Mouse (Mus musculus) heart, adult 11 months (tissue): ENCODE results near the gene Tecr.
"Not testable (repeated sequence)": the region's sequence is repeated elsewhere in the genome, so short reads cannot be mapped to it uniquely, and the experiment has no call there.

Source experiments
- DNase-seq: peaks from one replicate; pipeline ENCODE4 v3.0.0; 2022

Tecr gene

DNA sequence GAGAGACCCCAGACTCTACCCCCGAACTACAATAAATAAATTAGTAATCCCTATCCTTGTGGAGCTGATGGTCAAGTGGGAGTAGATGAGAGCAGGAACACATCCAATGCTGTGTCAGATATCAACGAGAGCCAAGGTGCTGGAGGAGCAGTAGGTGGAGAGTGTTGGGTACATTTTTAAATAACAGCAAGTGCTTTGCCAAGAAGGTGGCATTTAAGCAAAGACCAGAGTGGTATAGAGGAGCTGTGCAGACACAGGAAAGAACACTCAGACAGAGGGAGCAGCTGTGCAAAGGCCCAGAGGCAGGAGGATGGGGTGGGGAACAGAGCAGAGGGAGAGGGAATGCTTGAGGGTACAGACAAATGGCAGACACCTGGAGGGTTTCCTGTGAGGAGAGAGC, 9.3 kb upstream of the Tecr start:
- no peak for DNase-seq

DNA sequence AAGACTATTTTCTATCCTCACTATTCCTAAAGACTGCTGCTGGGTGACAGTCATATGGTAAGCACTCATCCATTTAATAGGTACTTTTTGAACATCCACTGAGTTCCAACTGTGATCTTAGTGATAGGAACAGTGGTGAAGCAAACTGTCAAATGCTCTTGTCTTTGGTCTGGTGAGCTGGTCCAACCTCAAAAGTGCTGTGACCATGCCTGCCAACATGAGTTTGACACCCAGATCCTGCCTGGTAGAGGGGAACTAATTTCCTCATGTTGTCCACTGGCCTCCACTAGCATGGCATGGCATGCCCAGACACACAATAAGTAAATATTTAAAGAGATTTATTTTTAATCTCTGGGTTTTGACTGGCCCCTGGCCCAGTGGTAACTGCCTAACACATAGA, 8.9 kb upstream of the Tecr start:
- peak; percentile 78 for DNase-seq

DNA sequence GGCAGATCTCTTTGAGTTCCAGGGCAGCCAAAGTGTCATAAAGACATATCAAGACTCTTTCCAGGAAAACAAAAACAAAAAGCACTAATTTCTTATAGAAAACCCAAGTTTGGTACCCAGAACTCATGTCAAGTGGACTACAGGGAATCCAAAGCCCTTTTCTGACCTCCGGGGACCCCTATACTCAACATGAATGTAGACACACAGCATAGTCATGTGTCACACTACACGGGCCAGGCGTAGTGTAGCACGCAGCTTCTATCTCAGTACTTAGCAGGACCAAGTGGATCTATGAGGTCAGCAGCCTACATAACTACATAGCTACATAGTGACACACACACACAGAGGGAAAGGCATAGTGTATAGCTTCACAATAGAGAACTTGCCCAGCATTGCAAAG, 5.9 kb upstream of the Tecr start:
- peak; percentile 81 for DNase-seq

DNA sequence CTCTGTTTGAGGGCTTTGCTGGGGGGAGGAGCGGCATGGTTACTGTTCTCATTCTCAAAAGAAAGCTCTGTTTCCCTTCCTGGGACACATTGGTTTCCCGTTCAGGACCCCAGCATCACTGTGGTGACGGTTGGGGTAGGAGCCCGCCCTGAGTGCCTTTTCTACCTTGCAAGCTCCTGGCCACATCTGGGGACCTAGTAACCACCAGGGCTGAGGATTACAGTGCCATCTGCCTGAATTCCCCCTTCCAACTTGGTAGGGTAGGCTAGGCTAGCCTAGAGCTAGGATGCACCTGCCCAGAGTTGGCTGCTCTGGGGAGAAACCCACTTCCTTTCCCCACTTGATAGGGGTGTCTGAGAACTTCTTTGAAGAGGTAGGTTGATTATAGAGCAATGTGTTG, 4.2 kb upstream of the Tecr start:
- DNase-seq, result peak; percentile 80

DNA sequence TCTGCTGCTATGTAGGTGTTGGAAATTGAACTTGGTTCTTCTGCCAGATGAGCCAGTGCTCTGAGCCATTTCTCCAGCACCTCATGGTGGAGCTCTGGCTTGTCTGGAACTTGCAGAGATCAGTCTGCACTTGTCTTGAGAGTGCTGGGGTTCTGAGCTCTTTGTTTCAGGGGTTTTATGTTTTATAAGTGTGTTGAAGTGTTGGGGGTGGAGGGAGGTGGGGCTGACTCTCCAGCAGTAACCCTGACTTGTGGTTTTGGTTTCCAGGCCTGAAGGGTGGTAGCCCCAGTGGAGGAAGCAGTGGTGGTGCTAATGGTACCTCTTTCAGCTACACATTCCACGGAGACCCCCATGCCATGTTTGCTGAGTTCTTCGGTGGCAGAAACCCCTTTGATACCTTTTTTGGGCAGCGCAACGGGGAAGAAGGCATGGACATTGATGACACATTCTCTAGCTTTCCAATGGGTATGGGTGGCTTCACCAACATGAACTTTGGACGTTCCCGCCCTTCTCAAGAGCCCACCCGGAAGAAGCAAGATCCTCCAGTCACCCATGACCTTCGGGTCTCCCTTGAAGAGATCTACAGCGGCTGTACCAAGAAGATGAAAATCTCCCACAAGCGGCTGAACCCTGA, 1.9 kb upstream of the Tecr start:
- DNase-seq, result peak; percentile 90

DNA sequence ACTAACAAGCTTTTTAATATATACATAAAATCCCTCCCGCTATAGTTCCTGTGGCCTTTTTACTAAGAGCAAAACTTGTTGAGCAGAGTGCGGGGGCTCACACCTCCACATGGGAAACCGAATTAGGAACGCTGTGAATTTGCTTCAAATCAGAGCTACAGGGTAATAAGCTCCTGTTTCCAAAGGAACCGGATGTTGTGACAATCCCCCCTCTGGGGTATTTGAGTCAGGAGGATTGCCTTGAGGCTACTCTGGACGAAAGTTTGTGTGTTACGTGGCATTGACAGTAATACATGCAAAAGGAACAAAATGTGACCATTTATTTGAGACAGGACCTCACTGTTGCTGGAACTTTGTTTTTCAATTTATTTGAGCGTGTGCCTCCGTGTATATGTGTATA, 1.3 kb upstream of the Tecr start:
- peak; percentile 88 for DNase-seq

DNA sequence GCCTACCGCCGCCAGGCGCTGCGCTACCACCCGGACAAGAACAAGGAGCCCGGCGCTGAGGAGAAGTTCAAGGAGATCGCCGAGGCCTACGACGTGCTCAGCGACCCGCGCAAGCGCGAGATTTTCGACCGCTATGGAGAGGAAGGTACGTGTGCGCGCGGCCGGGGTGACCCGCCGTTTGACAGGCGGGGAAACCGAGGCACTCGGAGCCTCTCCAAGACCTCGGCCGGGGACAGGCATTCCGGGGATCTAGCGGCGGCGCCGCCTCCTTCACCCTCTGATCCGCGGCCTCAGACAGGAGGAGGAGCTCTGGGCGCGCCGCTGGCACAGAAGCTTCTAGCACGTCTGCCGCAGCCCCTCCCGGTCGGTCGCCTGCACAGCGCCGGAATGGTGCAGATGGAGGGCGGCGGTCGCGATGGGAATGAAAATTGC, 643 bp upstream of the Tecr start:
- peak; percentile 99 for DNase-seq

DNA sequence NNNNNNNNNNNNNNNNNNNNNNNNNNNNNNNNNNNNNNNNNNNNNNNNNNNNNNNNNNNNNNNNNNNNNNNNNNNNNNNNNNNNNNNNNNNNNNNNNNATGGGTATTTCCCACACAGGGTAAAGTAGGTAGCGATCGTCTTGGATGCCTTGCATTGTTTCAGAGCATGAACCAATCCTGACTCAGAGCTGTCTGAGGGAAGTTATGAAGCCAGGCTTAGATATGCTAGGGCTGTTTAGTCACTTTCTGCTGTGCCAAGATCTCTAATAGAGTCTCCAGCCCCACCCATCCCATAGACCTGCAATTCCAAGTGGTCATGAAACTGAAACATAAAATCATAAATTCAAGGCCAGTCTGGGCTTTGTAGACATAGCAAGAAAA, 5.1 kb downstream of the Tecr start:
- no peak for DNase-seq

DNA sequence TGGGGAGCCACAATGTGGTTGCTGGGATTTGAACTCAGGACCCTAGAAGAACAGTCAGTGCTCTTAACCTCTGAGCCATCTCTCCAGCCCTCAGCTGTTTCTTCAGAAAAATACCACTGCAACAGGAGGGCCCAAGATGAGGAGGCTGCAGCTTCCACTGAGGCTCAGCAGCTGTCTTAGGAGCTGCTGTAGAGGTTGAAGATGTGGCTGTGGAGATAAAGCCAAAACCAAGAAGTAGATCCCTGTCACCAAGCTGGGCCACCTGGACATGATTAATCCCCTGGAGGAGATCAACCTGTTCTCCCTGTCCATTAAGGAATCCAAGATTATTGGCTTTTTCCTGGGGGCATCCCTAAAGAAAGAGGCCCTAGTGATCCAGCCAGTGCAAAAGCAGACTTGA, 8.0 kb downstream of the Tecr start:
- DNase-seq, result no peak

DNA sequence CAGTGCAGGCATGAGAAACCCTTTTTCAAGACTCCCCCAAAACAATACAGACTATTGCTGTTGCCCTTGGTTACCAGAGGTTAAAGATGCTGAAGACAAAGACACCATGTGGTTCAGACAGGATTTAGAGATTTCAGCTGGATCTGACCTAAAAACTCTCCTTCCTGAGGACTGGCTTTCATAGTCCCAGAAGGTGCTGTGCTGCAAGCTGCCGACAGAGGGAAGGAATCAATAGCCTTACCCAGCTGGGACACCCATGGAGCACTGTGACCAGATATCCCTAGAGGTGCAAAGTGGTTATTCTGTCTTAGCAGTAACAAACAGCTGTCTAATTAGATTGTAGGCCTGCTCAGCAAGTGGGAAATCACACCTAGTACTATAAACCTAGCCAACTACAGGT, 9.6 kb downstream of the Tecr start:
- no peak for DNase-seq

DNA sequence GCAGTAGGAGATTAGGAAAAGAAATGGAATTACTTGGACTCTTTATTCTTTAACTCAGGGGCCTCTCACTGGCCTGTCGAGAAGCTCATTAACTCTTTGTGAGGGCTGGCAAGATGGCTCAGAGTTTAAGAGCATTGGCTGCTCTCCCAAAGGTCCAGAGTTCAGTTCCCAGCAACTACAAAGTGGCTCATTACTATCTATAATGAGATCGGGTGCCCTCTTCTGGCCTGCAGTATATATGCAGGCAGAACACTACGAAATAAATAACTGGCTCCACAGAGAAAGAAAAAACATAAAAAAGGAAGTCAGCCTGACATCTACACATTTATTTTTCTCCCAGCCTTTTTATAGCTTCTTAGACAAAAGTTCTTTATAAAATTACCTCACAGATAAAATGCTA, 11.4 kb downstream of the Tecr start:
- no peak for DNase-seq

DNA sequence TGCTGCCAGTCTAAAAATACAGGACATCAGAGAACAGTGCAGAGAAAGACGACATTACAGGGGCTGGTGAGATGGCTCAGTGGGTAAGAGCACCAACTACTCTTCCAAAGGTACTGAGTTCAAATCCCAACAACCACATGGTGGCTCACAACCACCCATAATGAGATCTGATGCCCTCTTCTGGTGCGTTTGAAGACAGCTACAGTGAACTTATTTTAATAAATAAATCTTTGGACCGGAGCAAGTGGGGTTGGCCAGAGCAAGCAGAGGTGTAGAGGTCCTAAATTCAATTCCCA, 12.8 kb downstream of the Tecr start:
- not testable (repeated sequence) for DNase-seq

DNA sequence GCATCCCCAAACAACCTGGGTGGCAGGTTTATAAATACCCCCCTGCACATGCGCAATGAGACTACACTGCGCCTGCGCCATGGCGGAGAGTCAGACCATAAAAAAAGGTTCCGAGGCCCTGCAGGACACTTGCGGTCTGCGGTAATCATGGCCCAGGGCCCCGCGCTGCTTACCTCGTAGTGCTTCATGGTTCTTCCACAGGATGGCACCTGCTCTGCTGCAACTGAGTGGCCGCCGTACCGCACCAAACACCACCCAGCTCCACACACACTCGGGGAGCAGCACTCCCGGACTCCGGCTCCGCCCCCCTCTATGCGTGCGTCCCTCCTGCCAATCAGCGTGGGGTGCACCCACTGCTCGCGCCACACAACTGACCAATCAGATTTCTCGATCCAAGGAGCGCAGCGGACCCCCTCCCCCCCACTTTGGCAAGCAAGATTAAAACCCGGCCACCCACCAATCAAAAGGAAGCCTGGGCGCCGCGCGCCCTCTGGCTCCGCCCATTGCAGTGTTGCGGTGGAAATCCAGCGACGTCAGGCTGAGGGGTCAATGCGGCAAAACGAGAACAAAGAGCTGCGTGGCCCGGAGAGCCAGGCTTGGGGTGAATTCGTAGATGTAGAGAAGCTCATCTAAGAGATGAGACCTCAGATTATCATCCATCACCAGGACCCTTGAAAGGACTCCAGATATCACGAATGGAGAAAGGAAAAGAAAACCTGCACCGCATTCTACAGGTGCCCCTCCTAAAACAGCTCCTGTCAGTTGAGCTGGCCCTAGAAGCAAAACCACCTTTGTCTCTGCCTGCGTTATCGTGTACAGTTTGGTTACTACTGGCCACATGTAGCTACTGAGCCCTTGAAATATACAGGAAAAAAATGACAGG, 13.4 kb downstream of the Tecr start:
- DNase-seq, result peak; percentile 100

DNA sequence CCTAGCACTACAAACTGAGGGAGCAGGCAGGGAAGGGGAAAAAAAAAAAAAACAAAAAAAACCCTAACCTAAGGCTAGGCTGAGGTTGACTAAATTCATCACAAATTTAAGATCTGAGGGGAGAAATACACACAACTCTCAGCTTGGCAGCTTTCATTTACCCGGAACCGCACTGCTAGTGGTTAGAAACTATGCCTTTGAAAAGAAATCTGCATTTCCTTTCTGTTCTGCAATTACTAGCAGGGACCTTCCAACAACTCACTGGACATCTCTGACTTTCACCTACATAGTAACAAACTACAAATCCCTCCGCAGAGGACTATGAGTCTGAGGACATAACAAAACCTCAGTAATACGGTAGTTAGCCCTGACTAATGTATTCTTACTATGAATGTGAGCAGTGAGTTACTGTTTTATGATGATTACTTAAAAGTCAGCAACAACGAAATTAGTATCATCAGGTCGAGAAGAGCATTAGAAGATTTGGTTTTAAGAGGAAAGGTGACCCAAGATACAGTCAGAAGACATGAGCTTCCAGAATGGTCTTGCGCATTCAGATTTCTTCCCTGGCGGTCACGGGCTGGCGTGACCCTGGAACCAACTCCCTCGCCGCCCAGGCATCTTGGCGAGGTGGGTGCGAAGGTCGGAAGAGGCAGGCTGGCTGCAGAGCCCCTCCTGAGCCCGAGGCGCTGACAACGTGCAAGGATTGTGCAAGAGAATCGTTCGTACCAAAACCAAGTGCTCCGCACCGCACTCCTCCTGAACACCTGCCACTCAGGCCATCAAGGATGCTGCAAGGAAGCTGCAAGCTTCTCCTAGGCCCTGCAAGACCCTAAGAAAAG, 14.2 kb downstream of the Tecr start:
- no peak for DNase-seq

DNA sequence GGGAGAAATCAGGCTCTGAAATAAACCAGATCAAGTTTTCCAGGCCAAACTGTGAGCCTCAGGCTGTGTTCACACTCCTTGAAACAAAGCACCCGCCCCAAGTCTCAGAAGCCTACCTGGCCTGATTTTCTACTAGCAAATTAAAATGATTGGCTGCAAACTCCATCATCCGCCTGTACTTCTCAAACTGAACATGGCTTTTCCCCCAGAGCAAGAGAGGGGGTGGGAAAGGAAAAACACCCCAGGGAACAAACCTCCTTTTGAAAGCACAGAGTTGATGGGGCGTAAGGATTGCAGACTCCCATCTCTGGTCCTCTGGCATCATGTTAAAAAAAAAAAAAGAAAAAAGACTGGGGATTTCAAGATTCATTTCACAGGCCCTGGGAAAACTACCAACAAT, 15.1 kb downstream of the Tecr start:
- no peak for DNase-seq

DNA sequence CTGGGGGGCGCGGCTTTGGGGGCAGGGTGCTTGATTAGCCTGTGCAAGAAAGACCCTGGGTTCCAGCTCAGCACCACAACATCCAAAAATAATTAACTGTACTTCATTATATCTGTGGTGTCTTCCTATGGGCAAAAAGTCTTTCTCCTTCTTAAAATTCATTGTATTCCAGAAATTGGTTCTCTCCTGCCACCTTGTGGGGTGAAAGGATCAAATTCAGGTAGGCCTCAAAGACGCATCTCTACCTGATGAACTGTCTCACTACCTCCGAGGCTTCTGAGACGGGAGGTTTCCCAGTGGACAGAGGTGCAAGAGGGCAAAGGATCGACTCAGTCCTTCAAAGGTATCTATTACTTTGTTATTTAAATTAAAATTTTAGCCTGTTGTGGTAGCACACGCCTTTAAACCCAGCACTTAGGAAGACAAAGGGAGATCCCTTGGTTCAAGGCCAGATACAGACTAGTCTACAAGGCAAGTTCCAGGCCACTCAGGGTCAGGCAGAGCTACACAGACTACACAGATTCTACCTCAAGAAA, 17.2 kb downstream of the Tecr start:
- DNase-seq, result no peak

DNA sequence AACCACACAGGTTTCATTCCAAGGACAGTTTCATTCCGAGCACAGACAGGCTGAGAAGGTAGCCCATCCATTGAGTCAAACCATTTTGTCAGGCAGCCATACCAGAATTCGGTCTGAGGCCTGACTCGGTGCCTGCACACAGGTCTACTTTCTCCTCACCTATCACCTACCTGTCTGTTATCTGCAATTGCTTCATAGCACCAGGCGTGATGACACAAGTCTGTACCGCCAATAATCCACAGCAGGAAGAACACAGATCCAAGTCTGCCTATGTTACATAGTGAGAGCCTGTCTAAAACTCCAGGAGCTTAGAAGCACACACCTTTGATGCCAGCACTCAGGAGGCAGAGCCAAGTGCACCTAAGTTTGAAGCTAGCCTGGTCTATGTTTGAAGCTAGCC, 18.9 kb downstream of the Tecr start:
- no peak for DNase-seq

DNA sequence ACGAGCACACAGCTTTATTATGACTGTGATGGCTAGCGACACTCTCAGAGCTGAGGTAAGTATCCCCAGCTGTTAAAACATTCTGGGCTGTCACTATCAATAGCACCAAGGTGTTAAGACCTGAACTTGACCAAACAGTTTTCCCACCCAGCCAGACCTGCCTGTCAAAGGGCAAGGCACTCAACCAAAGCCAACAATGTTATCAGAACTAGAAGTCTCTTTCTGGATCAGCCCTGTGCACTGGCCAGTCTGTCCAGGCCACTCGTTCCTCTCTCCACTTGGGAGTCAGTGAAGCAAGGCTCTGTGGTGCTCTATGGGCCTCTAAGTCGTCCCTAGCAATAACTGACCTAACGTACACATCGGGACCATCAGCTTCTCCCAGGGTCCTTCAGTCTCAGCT, 20.1 kb downstream of the Tecr start:
- DNase-seq, result no peak

DNA sequence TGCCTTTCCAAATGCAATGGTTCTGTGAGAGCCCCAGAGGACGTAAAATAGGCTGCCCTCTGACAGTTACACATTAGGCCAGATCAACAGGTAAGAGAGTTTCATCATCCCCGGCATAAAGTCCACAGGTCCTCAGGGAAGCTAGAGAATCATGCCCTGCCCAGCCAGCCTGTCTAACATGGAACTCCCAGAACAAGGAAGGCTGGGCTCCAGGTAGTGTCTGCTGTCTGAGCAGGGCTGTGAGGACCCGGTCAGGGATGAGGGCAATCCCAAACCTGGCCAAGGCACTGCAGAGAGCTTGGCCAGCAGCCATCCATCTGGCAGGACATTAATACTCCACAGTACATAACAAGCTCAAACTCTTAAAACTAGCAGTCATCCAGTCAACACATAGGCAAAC, 22.4 kb downstream of the Tecr start:
- DNase-seq, result no peak

DNA sequence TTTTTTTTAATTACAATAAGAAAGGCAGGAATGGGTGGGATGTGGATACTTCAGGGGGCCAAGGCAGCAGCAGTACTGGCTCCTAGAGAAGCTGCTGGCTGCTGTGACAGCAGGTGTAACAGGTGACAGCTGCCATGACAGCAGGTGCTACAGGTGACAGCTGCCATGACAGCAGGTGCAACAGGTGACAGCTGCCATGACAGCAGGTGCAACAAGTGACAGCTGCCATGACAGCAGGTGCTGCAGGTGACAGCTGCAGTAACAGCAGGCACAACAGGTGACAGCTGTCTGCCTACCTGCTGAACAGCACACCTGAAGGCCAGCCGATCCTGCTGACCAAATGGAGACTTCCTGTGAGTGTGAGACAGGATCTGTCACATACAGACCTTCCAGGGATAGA, 23.0 kb downstream of the Tecr start:
- peak; percentile 86 for DNase-seq

DNA sequence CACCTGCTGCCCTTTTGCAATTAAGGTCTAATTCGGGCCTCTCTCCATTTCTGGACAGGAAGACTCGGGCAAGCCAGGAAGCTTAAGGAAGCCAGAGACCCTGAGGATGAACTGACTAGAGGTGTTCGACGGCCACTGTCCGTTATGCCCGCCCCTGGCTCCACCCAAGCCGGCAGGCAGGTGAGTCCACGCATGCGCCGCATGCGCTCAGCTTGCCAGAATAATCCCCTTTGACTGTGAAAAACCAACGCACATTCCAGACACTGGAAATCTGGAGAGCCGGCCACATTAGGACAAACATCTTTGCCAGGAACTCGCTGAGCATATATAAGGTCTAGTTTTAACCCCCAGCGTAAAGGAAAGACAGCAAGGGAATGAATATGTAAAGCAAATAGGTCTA, 24.5 kb downstream of the Tecr start:
- DNase-seq, result peak; percentile 82

DNA sequence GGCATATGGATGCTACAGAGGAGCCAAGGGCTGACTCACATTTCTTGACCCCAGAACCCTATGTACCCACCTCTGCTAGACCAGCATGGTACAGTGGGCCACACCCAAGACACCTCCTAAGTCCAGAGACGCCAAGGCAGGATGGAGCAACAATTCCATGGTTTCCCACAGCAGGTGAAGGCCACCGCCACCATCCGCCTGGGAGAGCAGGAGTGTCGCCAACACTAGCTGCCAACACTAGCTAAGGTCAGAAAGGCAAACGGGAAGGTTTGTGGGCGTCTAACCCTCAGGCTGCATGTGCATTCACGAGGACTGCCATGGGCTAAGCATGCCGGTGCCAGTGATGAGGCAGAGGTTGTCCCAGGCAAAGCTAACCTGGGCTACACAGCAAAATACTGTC, 25.5 kb downstream of the Tecr start:
- DNase-seq, result peak; percentile 91

DNA sequence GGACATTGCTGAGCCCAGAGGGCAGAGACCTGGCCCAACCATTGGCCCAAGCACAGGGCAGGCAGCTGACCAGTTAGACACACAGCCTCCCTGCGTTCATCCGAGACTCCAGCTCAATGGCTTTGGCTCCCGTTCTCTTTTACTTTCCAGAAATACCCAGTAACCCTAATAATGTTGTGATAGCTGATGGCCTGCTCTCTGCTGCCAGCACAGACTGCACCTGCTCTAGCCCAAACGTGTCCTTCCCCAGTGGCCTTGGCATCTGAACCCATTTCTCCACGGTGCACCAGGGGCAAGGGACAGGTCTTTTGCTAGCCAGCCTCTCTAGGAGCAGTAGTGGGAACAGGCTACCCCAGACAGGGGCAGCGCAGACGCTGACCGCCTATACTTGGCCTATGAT, 26.9 kb downstream of the Tecr start:
- peak; percentile 94 for DNase-seq

DNA sequence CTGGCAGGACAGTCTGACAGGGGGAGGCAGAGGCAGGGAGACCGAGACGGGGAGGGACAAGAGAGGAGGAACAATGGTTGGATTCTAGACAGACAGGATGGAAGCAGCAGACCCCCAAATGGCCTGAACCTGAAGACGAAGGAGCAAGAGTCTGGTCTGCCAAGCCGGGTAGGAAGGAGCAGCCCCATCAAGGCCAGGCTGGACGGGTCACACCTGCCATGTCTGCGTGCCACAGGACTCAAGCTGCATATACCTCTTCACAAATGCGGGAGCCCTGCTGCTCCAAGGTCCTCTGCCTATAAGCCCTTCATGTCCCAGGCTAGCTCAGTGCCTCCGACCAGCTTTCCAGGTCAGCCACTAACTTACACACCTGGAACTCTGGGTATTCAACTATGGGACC, 28.1 kb downstream of the Tecr start:
- peak; percentile 87 for DNase-seq
